Mouse (Mus musculus): Measurements from ENCODE around the gene Cdip1. TPM values are rescaled to one million over a fixed set of nuclear protein-coding genes. Genes with fewer than 3 reads are reported as not detected.
A peak's percentile ranks its signal among the peaks of the same experiment; 100 is the strongest.
"Not testable (repeated sequence)": the region's sequence is repeated elsewhere in the genome, so short reads cannot be mapped to it uniquely, and the experiment has no call there.

The Cdip1 gene
- polyA plus RNA-seq, 1 experiment, result 263 TPM

DNA sequence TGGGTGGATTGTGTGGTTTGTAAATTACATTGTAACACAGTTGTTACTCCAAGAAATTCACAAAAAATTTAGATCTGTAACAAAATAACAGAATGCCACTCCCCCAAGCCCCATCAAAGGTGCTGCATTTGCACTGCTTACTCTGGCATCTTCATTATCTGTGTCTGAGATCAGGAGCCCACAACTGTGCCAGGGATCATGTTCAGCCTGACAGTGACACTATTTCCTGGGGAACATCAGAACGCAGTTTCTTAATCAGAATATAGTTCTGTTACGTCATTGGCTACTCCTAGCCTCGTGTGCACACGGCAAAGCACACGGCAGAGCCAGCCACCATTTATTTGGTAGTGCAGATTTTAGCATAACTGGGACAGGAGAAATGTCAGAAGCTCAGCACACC lies 37.5 kb upstream of the Cdip1 start:
- DNase-seq, result no peak
- no peak for TF ChIP-seq CTCF (IDR thresholded peaks at IDR 0.05; ENCODE audit: borderline replicate concordance, insufficient read depth, low read depth, low read length)
- TF ChIP-seq POLR2A (IDR thresholded peaks at IDR 0.05; ENCODE audit: borderline replicate concordance, insufficient read depth, low read length), result no peak
- Histone ChIP-seq H3K27me3 (ENCODE audit: control insufficient read depth, insufficient read depth, low read length) (no peaks in the 10 kb centered on the region), H3K4me3 (replicated peaks; ENCODE audit: insufficient read depth, low read depth, low read length) (no peak overlapping the region), H3K4me1 (ENCODE audit: control insufficient read depth, insufficient read depth, low read length) (no peaks in the 10 kb centered on the region), H3K27ac (ENCODE audit: insufficient read depth, low read length) (no peak overlapping the region)
- 90% methylated on average over 5 of the region's 5 CpGs for WGBS

DNA sequence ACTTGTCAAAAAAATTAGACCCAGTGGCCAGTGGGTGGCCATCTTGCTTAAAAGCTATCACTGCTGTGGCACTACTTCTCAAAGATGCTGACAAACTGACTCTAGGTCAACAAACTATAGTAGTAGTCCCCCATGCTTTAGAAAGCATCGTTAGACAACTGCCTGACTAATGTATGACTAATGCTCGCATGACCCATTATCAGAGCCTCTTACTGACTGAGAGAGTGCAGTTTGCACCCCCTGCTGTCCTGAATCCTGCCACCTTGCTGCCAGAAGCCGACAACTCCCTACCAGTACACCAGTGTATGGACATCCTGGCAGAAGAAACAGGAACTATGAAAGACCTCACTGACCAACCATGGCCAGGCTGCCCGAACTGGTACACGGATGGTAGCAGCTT lies 34.4 kb upstream of the Cdip1 start:
- H3K4me3 ChIP-seq (replicated peaks; ENCODE audit: insufficient read depth, low read depth, low read length); H3K27me3 ChIP-seq (ENCODE audit: control insufficient read depth, insufficient read depth, low read length); H3K4me1 ChIP-seq (ENCODE audit: control insufficient read depth, insufficient read depth, low read length); H3K27ac ChIP-seq (ENCODE audit: insufficient read depth, low read length); DNase-seq: not testable (repeated sequence)
- 66% methylated on average over 5 of the region's 5 CpGs for WGBS

DNA sequence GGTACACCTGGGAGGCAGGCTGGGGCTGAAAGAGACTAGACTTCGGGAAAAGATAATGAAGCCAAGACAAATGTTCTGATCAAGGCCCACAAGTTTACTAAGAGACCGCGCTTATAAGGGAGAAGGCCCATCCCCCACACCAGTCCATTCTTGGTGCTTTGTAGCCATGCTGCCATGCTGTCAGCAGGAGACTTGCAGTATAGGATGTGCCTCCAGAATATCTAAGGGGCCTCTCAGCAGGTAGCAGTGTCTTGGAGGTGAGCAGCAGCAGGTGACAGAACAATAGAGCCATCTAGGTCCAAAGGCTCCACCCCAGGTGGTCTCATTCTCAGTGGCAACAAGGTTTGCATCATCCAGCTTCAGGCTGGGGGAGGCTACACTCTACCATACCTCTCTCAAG lies 28.3 kb upstream of the Cdip1 start:
- no peak overlapping the region for H3K4me3 ChIP-seq (replicated peaks; ENCODE audit: insufficient read depth, low read depth, low read length)
- TF ChIP-seq POLR2A (IDR thresholded peaks at IDR 0.05; ENCODE audit: borderline replicate concordance, insufficient read depth, low read length) (no peak), CTCF (IDR thresholded peaks at IDR 0.05; ENCODE audit: borderline replicate concordance, insufficient read depth, low read depth, low read length) (no peak)
- no peak for DNase-seq
- H3K4me1 ChIP-seq (ENCODE audit: control insufficient read depth, insufficient read depth, low read length), result no peaks in the 10 kb centered on the region
- no peaks in the 10 kb centered on the region for H3K27me3 ChIP-seq (ENCODE audit: control insufficient read depth, insufficient read depth, low read length)
- WGBS, result 80% methylated on average over 3 of the region's 3 CpGs
- no peak overlapping the region for H3K27ac ChIP-seq (ENCODE audit: insufficient read depth, low read length)

DNA sequence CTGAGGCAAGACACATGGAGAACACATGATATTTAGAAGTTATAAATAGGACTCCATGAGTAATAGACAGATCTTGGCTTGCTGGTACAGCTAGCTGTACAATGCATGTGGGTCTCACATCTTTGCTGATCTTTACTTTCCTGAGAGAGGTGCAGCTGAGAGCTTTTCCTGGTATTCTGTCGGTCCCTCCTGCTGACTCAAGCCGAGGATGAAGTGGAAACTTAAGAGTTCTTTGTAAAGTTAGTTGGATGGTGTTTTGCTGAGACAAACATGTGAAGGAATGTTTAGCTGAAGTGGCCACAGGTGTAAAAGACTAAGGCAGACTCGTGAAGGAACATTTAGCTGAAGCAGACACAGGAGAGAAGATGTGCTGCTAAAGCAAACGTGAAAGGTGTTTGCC lies 6.5 kb upstream of the Cdip1 start:
- Histone ChIP-seq H3K4me3 (replicated peaks; ENCODE audit: insufficient read depth, low read depth, low read length) (no peak overlapping the region), H3K27me3 (ENCODE audit: control insufficient read depth, insufficient read depth, low read length) (no peaks in the 10 kb centered on the region), H3K4me1 (ENCODE audit: control insufficient read depth, insufficient read depth, low read length) (no peaks in the 10 kb centered on the region), H3K27ac (ENCODE audit: insufficient read depth, low read length) (no peak overlapping the region)
- no peak for DNase-seq
- WGBS, result 77% methylated on average over 4 of the region's 4 CpGs
- TF ChIP-seq POLR2A (IDR thresholded peaks at IDR 0.05; ENCODE audit: borderline replicate concordance, insufficient read depth, low read length), result no peak
- TF ChIP-seq CTCF (IDR thresholded peaks at IDR 0.05; ENCODE audit: borderline replicate concordance, insufficient read depth, low read depth, low read length), result no peak

DNA sequence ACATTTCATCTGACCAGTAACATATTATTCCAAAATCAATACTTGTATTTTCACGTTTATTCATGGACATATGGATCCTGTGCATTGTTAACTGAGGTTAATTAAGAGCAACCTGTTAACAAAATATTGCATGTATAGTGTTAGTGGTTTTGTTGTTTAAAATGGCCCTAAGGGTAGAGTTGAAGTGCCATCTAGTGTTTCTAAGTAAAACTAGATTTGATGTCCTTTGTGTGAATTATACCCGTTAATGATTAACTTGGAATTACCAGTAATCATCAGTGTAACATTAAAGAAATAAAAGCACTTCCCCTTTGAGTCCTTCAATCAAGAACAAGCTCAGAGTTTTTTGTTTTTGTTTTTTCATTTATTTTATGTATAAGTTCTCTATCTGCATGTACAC lies 1.2 kb upstream of the Cdip1 start:
- peak; percentile 19; the same call in 1 of the 2 replicates for TF ChIP-seq CTCF (IDR thresholded peaks at IDR 0.05; ENCODE audit: borderline replicate concordance, insufficient read depth, low read depth, low read length)
- TF ChIP-seq POLR2A (IDR thresholded peaks at IDR 0.05; ENCODE audit: borderline replicate concordance, insufficient read depth, low read length), result no peak
- no peak for DNase-seq
- 25% methylated on average over 2 of the region's 2 CpGs for WGBS
- no peaks in the 10 kb centered on the region for H3K27me3 ChIP-seq (ENCODE audit: control insufficient read depth, insufficient read depth, low read length)
- H3K4me1 ChIP-seq (ENCODE audit: control insufficient read depth, insufficient read depth, low read length), result peaks cover 6% of the 10 kb centered on the region; the same call in 1 of the 2 replicates
- H3K4me3 ChIP-seq (replicated peaks; ENCODE audit: insufficient read depth, low read depth, low read length), result no peak overlapping the region
- H3K27ac ChIP-seq (ENCODE audit: insufficient read depth, low read length), result no peak overlapping the region

DNA sequence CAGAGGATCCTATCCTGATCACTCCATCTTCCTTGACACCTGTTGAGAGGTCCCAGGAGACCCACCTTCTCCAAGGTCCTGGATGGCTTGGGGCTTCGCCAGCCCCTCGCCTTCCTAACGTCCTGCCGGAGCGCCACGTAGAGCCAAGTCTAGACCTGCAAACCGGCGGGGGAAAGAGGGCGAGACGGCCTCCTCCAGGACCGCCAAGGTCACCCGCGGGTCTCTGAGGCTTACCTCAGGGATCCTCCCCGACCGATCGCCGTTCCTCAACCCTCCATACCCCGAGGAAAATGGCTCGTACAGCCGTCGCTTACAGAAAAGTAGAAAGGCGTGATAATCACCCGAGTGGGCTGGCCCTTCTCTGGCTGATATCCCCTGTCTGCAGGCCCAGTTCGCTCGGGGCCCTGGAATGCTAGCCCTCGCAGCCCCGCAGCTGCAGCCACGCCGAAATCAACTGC lies 752 bp downstream of the Cdip1 start:
- Histone ChIP-seq H3K27ac (ENCODE audit: insufficient read depth, low read length) (peak overlapping the region; percentile 55), H3K4me1 (ENCODE audit: control insufficient read depth, insufficient read depth, low read length) (peaks cover 9% of the 10 kb centered on the region; the same call in 1 of the 2 replicates), H3K4me3 (replicated peaks; ENCODE audit: insufficient read depth, low read depth, low read length) (peak overlapping the region; percentile 71), H3K27me3 (ENCODE audit: control insufficient read depth, insufficient read depth, low read length) (no peaks in the 10 kb centered on the region)
- WGBS, result under 1% methylated on average over 29 of the region's 29 CpGs
- peak in 1 of 2 experiments; percentile 54 for DNase-seq
- TF ChIP-seq CTCF (IDR thresholded peaks at IDR 0.05; ENCODE audit: borderline replicate concordance, insufficient read depth, low read depth, low read length) (no peak), POLR2A (IDR thresholded peaks at IDR 0.05; ENCODE audit: borderline replicate concordance, insufficient read depth, low read length) (no peak)

DNA sequence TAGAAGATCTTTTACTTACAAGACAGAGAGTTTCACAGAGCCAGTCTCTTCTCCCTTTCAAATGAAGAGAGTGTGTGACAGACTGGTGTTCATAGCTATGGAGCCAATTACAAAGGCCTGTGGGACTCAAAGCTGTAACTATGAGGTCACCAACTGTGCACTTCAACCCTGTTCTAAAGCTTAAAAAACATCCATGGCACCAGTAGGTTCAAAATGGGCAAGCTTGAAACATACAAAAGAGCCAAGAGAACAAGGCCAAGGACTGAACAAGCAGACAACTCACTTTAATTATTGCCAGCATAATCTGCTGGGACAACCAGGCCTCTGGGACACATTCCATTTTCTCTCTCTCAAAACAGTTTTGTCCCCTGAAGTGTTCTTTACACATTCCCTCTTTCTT lies 1.9 kb downstream of the Cdip1 start:
- Histone ChIP-seq H3K4me1 (ENCODE audit: control insufficient read depth, insufficient read depth, low read length) (peaks cover 14% of the 10 kb centered on the region; the same call in 1 of the 2 replicates), H3K27ac (ENCODE audit: insufficient read depth, low read length) (no peak overlapping the region), H3K4me3 (replicated peaks; ENCODE audit: insufficient read depth, low read depth, low read length) (no peak overlapping the region), H3K27me3 (ENCODE audit: control insufficient read depth, insufficient read depth, low read length) (no peaks in the 10 kb centered on the region)
- no peak for DNase-seq
- TF ChIP-seq POLR2A (IDR thresholded peaks at IDR 0.05; ENCODE audit: borderline replicate concordance, insufficient read depth, low read length), result no peak
- TF ChIP-seq CTCF (IDR thresholded peaks at IDR 0.05; ENCODE audit: borderline replicate concordance, insufficient read depth, low read depth, low read length), result no peak

DNA sequence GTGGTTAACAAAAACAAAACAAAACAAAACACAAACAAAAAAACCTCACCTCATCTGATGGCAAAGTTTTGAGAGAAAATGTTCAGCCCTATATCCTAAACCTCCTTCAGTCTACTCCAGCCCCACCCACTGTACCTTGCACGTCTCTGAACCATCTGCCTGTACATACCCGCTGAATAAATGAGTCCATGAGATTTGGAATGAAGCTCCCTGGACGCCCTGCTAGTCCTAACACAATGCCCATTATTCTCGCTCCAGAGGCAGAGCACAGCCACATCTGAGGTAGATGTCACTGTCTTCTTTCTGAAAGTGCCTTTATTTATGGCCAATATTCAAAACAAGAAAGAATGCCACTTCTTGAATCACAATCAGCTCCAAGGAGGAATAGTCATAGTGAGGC lies 4.4 kb downstream of the Cdip1 start:
- Histone ChIP-seq H3K4me3 (replicated peaks; ENCODE audit: insufficient read depth, low read depth, low read length) (no peak overlapping the region), H3K4me1 (ENCODE audit: control insufficient read depth, insufficient read depth, low read length) (peaks cover 20% of the 10 kb centered on the region), H3K27ac (ENCODE audit: insufficient read depth, low read length) (no peak overlapping the region), H3K27me3 (ENCODE audit: control insufficient read depth, insufficient read depth, low read length) (no peaks in the 10 kb centered on the region)
- no peak for DNase-seq
- 7% methylated on average over 4 of the region's 4 CpGs for WGBS
- TF ChIP-seq POLR2A (IDR thresholded peaks at IDR 0.05; ENCODE audit: borderline replicate concordance, insufficient read depth, low read length), result no peak

DNA sequence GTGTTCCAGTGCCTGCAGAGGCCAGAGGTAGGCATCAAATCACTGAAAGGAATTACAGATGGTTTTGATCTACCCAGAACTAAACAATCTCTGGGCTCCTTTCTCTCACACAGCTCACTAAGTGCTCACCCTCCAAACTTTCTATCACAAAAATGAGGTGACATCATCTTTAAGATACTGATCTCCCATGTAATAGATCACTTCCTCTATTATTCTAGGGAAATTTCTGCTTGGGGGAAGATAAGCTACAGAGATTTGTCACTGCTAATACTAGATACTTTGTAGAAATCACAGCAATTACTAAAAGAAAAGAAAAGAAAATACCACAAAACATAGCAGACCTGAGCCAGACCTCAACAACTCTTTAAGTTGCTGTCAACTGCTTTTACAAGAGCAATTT lies 7.6 kb downstream of the Cdip1 start:
- Histone ChIP-seq H3K4me3 (replicated peaks; ENCODE audit: insufficient read depth, low read depth, low read length) (no peak overlapping the region), H3K4me1 (ENCODE audit: control insufficient read depth, insufficient read depth, low read length) (peaks cover 29% of the 10 kb centered on the region)
- DNase-seq, result no peak

More for the DNA sequence above, 7.6 kb downstream of the Cdip1 start:
- Histone ChIP-seq H3K27me3 (ENCODE audit: control insufficient read depth, insufficient read depth, low read length) (no peaks in the 10 kb centered on the region), H3K27ac (ENCODE audit: insufficient read depth, low read length) (no peak overlapping the region)
- TF ChIP-seq CTCF (IDR thresholded peaks at IDR 0.05; ENCODE audit: borderline replicate concordance, insufficient read depth, low read depth, low read length), result no peak
- TF ChIP-seq POLR2A (IDR thresholded peaks at IDR 0.05; ENCODE audit: borderline replicate concordance, insufficient read depth, low read length), result no peak
